Mouse (Mus musculus) stomach, embryonic 15.5 days (tissue): ENCODE measurements around the gene Vstm4. TPM values are rescaled to one million over a fixed set of nuclear protein-coding genes. Genes with fewer than 3 reads are reported as not detected.

Experiments used
- ATAC-seq: fragments of 200-750 bp; cut with Nextera tagmentation; 2 replicates; pipeline ENCODE4 v1.8.0; 2017; ENCODE audit warnings: low read depth, moderate number of reproducible peaks, moderate TSS enrichment; ENCODE audit not compliant: insufficient read depth, low FRiP score
- H3K27ac ChIP-seq: fragments of 300-500 bp; sonication (generic); 2 replicates; pipeline ENCODE4 v1.5.1; 2015; ENCODE audit warnings: mild to moderate bottlenecking, inconsistent platforms
- H3K27me3 ChIP-seq: fragments of 300-500 bp; sonication (generic); replicated peaks from 2 replicates; pipeline ENCODE4 v1.6.1; 2015; ENCODE audit warnings: inconsistent platforms
- H3K36me3 ChIP-seq: fragments of 300-500 bp; sonication (generic); 2 replicates; pipeline ENCODE4 v1.6.1; 2015; ENCODE audit warnings: inconsistent platforms
- H3K4me1 ChIP-seq: fragments of 300-500 bp; sonication (generic); 2 replicates; pipeline ENCODE4 v1.6.1; 2015; ENCODE audit warnings: inconsistent platforms
- H3K4me2 ChIP-seq: fragments of 300-500 bp; sonication (generic); 2 replicates; pipeline ENCODE4 v1.6.1; 2015; ENCODE audit warnings: mild to moderate bottlenecking, inconsistent platforms
- H3K4me3 ChIP-seq: fragments of 300-500 bp; sonication (generic); replicated peaks from 2 replicates; pipeline ENCODE4 v1.5.1; 2015; ENCODE audit warnings: inconsistent platforms
- H3K9ac ChIP-seq: fragments of 300-500 bp; sonication (generic); 2 replicates; pipeline ENCODE4 v1.6.1; 2015; ENCODE audit warnings: inconsistent platforms
- H3K9me3 ChIP-seq: fragments of 300-500 bp; sonication (generic); 2 replicates; pipeline ENCODE4 v1.6.1; 2016; ENCODE audit warnings: inconsistent platforms
- whole genome bisulfite sequencing: fragments of 180-500 bp; shearing (Covaris S2); methylation state at CpG from one replicate; pipeline ENCODE4 v1.1.7; 2015; 5-methylcytosine and 5-hydroxymethylcytosine counted together
- polyA plus RNA-seq: library from polyadenylated mRNA; unstranded; fragments of >200 nt; fragmentation: Nextera tagmentation; extraction: Ambion mirVana; gene quantifications from 2 replicates; pipeline ENCODE4 v1.2.1, GENCODE M21; 2015

Gene Vstm4
- polyA plus RNA-seq, 1 experiment from 2014 or later, result 35.2 TPM

GRCm38 (mm10) chr14:32827994-32828650 lies 28.4 kb upstream of the Vstm4 start:
- Histone ChIP-seq H3K27me3 (no peaks in the 10 kb centered on the region), H3K4me1 (peaks cover 39% of the 10 kb centered on the region), H3K9me3 (no peaks in the 10 kb centered on the region), H3K4me2 (no peak overlapping the region), H3K4me3 (no peak overlapping the region), H3K36me3 (no peaks in the 10 kb centered on the region), H3K9ac (no peak overlapping the region), H3K27ac (peak overlapping the region; percentile 87)
- 39% methylated on average over 6 of the region's 6 CpGs for WGBS
- peak; percentile 50; the same call in 1 of the 2 replicates for ATAC-seq

- no peak within 1 kb of the TSS for H3K9ac ChIP-seq
- H3K4me1 ChIP-seq, result 0 out of 2 replicates have a peak, but pooled peaks cover 4% of the 10 kb centered on the region
- H3K4me3 ChIP-seq, result no peak within 1 kb of the TSS
- no peak within 1 kb of the TSS for H3K4me2 ChIP-seq
- no peaks in the 10 kb centered on the region for H3K27me3 ChIP-seq
- H3K9me3 ChIP-seq, result no peaks in the 10 kb centered on the region
- no peak for ATAC-seq
- no peak within 1 kb of the TSS for H3K27ac ChIP-seq
- 71% methylated on average over 8 of the region's 8 CpGs for WGBS
- H3K36me3 ChIP-seq, result no peaks in the 10 kb centered on the region
Observed at GRCm38 (mm10) chr14:32833847-32834246, 22.7 kb upstream of the Vstm4 start, which contains the start of gene Fam170b. TSS of gene Fam170b (plus strand) at chr14:32833962.

GRCm38 (mm10) chr14:32835181-32835580 lies 21.4 kb upstream of the Vstm4 start:
- no peak for ATAC-seq
- no peak overlapping the region for H3K27ac ChIP-seq
- H3K27me3 ChIP-seq, result no peaks in the 10 kb centered on the region
- H3K9ac ChIP-seq, result no peak overlapping the region
- 83% methylated on average over 14 of the region's 14 CpGs for WGBS
- no peak overlapping the region for H3K4me2 ChIP-seq
- H3K4me3 ChIP-seq, result no peak overlapping the region
- H3K4me1 ChIP-seq, result 0 out of 2 replicates have a peak, but pooled peaks cover 4% of the 10 kb centered on the region
- no peaks in the 10 kb centered on the region for H3K9me3 ChIP-seq
- H3K36me3 ChIP-seq, result no peaks in the 10 kb centered on the region

- Histone ChIP-seq H3K9ac (no peak overlapping the region), H3K27me3 (no peaks in the 10 kb centered on the region), H3K9me3 (no peaks in the 10 kb centered on the region), H3K27ac (no peak overlapping the region), H3K4me2 (no peak overlapping the region), H3K36me3 (no peaks in the 10 kb centered on the region), H3K4me3 (no peak overlapping the region), H3K4me1 (0 out of 2 replicates have a peak, but pooled peaks cover 4% of the 10 kb centered on the region)
- ATAC-seq, result no peak
- WGBS, result 87% methylated on average over 14 of the region's 14 CpGs
Observed at GRCm38 (mm10) chr14:32835596-32835995, 21.0 kb upstream of the Vstm4 start.

GRCm38 (mm10) chr14:32836191-32836590 lies 20.4 kb upstream of the Vstm4 start:
- Histone ChIP-seq H3K9ac (no peak overlapping the region), H3K27ac (no peak overlapping the region), H3K27me3 (no peaks in the 10 kb centered on the region), H3K4me1 (0 out of 2 replicates have a peak, but pooled peaks cover 4% of the 10 kb centered on the region), H3K4me3 (no peak overlapping the region), H3K9me3 (no peaks in the 10 kb centered on the region), H3K4me2 (no peak overlapping the region), H3K36me3 (no peaks in the 10 kb centered on the region)
- 94% methylated on average over 11 of the region's 11 CpGs for WGBS
- no peak for ATAC-seq

GRCm38 (mm10) chr14:32842052-32842451 lies 14.5 kb upstream of the Vstm4 start:
- ATAC-seq, result no peak
- H3K9ac ChIP-seq, result no peak overlapping the region
- H3K4me3 ChIP-seq, result no peak overlapping the region
- H3K9me3 ChIP-seq, result no peaks in the 10 kb centered on the region
- no peak overlapping the region for H3K27ac ChIP-seq
- no peaks in the 10 kb centered on the region for H3K27me3 ChIP-seq
- H3K4me2 ChIP-seq, result no peak overlapping the region
- no peaks in the 10 kb centered on the region for H3K4me1 ChIP-seq
- no peaks in the 10 kb centered on the region for H3K36me3 ChIP-seq

- Histone ChIP-seq H3K4me2 (no peak overlapping the region), H3K9me3 (no peaks in the 10 kb centered on the region), H3K9ac (no peak overlapping the region), H3K4me1 (peaks cover 13% of the 10 kb centered on the region), H3K36me3 (no peaks in the 10 kb centered on the region), H3K4me3 (no peak overlapping the region), H3K27ac (no peak overlapping the region), H3K27me3 (0 out of 2 replicates have a peak, but pooled peaks cover 3% of the 10 kb centered on the region)
- ATAC-seq, result no peak
- 90% methylated on average over 4 of the region's 4 CpGs for WGBS
Observed at GRCm38 (mm10) chr14:32854059-32854458, 2.5 kb upstream of the Vstm4 start.

- Histone ChIP-seq H3K9ac (no peak overlapping the region; the same call in 1 of the 2 replicates), H3K27me3 (0 out of 2 replicates have a peak, but pooled peaks cover 3% of the 10 kb centered on the region), H3K27ac (no peak overlapping the region), H3K9me3 (no peaks in the 10 kb centered on the region), H3K4me1 (peaks cover 29% of the 10 kb centered on the region), H3K4me3 (peak overlapping the region; percentile 62), H3K4me2 (peak overlapping the region; percentile 83), H3K36me3 (no peaks in the 10 kb centered on the region)
- ATAC-seq, result no peak
- WGBS, result 28% methylated on average over 5 of the region's 5 CpGs
Observed at GRCm38 (mm10) chr14:32856246-32856645, 310 bp upstream of the Vstm4 start.

- Histone ChIP-seq H3K36me3 (no peaks in the 10 kb centered on the region), H3K4me2 (peak overlapping the region; percentile 83), H3K4me3 (no peak overlapping the region), H3K27me3 (0 out of 2 replicates have a peak, but pooled peaks cover 3% of the 10 kb centered on the region), H3K4me1 (peaks cover 35% of the 10 kb centered on the region), H3K9ac (no peak overlapping the region), H3K9me3 (no peaks in the 10 kb centered on the region), H3K27ac (no peak overlapping the region)
- ATAC-seq, result no peak
- WGBS, result 91% methylated on average over 10 of the region's 10 CpGs
Observed at GRCm38 (mm10) chr14:32858361-32858760, 1.8 kb downstream of the Vstm4 start.

- Histone ChIP-seq H3K36me3 (no peaks in the 10 kb centered on the region), H3K4me2 (no peak overlapping the region), H3K4me1 (peaks cover 35% of the 10 kb centered on the region), H3K9ac (no peak overlapping the region), H3K27ac (no peak overlapping the region), H3K27me3 (0 out of 2 replicates have a peak, but pooled peaks cover 3% of the 10 kb centered on the region), H3K4me3 (no peak overlapping the region), H3K9me3 (no peaks in the 10 kb centered on the region)
- ATAC-seq, result no peak
- WGBS, result 63% methylated on average over 6 of the region's 6 CpGs
Observed at GRCm38 (mm10) chr14:32858941-32859510, 2.5 kb downstream of the Vstm4 start.

- H3K4me1 ChIP-seq, result peaks cover 35% of the 10 kb centered on the region
Observed at GRCm38 (mm10) chr14:32859831-32860569, 3.4 kb downstream of the Vstm4 start.

More at GRCm38 (mm10) chr14:32859831-32860569, 3.4 kb downstream of the Vstm4 start:
- H3K36me3 ChIP-seq, result no peaks in the 10 kb centered on the region
- H3K4me2 ChIP-seq, result no peak overlapping the region
- H3K27me3 ChIP-seq, result 0 out of 2 replicates have a peak, but pooled peaks cover 3% of the 10 kb centered on the region
- H3K9me3 ChIP-seq, result no peaks in the 10 kb centered on the region
- peak overlapping the region; percentile 52; the same call in 1 of the 2 replicates for H3K27ac ChIP-seq
- no peak overlapping the region for H3K4me3 ChIP-seq
- H3K9ac ChIP-seq, result no peak overlapping the region
- WGBS, result 60% methylated on average over 11 of the region's 11 CpGs
- ATAC-seq, result no peak
